Mouse (Mus musculus) erythroid progenitor cell, adult 5-6 weeks (primary cell): ENCODE results near the gene Gm10330. TPM values are rescaled to one million over a fixed set of nuclear protein-coding genes. Genes with fewer than 3 reads are reported as not detected.
"Not testable (repeated sequence)": the region's sequence is repeated elsewhere in the genome, so short reads cannot be mapped to it uniquely, and the experiment has no call there.

Experiments used
- ATAC-seq: replicated peaks from 2 replicates; pipeline ENCODE4 v1.8.0; 2016; ENCODE audit warnings: moderate number of reproducible peaks, mild to moderate bottlenecking, moderate TSS enrichment, inconsistent platforms; ENCODE audit not compliant: poor library complexity, low FRiP score, severe bottlenecking
- total RNA-seq, 2 experiments: library from RNA; stranded (forward) in 1 of 2; stranded (reverse) in 1 of 2; fragments of 150-400 nt in 1 of 2; fragments of 186-747, 209-891 nt in 1 of 2; gene quantifications; 2 replicates each; pipeline versions ENCODE4 v1.2.3 to v1.2.4; 2015 to 2017; ENCODE audit warnings: low replicate concordance in 2 of 2

Gene Gm10330
- total RNA-seq (2015; ENCODE audit: low replicate concordance) = not detected in 2 replicates
- total RNA-seq (2017; ENCODE audit: low replicate concordance) = not detected in 2 replicates

- ATAC-seq = not testable (repeated sequence)
Measured at GRCm38 (mm10) chr12:23780165-23780564, at the start of gene Gm10330. Gene Gm10330 (minus strand): TSS chr12:23780265.

DNA sequence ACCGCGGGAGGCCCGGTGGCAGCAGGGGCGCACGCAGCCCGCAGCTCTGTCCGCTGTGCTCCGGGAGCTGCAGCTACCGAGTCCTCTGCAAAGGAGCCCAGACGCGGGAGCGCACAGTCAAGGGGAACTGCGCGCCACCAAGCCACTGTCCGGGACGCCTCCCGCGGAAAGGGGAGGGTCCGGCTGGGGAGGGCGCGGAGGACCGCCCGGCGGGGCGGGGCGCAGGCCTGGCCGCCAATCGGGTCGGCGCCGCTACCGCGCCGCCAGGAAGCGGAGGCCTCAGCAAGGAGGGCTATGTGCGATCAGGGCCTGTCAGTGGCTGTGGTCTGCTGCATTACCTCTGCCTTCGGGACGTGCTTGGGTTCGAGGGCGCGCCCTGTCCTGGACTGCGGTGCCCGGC is 20.7 kb upstream of the Gm10330 start:
- not testable (repeated sequence) for ATAC-seq

DNA sequence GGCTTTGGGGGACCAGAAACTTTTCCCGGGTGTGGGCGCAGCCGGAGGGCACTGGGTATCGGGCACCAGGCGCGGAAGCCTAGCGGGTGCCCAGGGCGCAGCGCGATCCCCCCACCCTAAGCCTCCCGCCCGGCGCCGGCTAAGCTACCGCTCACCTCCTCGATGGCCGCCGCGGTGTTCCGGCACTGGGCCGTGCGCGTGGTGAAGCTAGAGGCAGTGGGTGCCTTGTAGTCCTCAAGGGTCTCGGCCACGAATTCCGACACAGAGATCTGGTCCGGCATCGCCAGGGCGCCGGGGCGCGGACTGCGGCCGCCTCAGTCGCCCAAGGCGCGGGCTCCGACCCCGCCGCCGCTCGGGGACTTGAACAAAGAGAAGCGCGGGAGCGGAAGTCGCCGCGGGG is 20.3 kb upstream of the Gm10330 start:
- ATAC-seq = not testable (repeated sequence)
